Mouse (Mus musculus) urinary bladder, adult 2 months (tissue): Measurements from ENCODE around the gene Cbfa2t3. TPM values are rescaled to one million over a fixed set of nuclear protein-coding genes. Genes with fewer than 3 reads are reported as not detected.

Experiments
- DNase-seq: peaks from one replicate; pipeline ENCODE4 v3.0.0; 2022; ENCODE audit warnings: low spot score
- polyA plus RNA-seq: library from polyadenylated mRNA; depleted of rRNA; stranded (reverse); fragments of >200 nt; gene quantifications from 2 replicates; pipeline ENCODE4 v1.2.3, GENCODE M21; 2012

Cbfa2t3 gene
- polyA plus RNA-seq, 1 experiment = 0.95 TPM

GRCm38 (mm10) chr8:122689315-122689714 lies 9.6 kb downstream of the Cbfa2t3 start:
- no peak for DNase-seq

DNA sequence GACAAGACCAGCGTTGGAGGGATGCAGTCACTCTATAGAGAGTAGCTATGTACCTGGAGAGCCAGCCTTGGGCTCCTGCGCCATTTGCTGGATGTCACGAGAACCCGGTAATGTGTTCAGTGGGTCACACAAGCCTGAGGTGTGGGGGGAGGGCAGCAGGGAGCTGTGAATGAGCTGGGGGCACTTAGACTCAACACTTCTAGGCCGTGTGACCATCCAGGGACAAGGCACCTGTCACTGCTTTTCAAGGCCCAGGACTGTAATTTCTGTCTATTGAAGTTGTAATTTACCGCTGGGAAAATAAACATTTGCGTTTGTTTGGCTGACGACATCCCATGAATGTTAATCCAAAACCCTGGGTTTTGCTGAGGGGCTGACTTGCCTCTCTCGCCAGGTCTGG lies 12.0 kb downstream of the Cbfa2t3 start:
- no peak for DNase-seq

GRCm38 (mm10) chr8:122685097-122685861 lies 13.6 kb downstream of the Cbfa2t3 start:
- DNase-seq = no peak

- DNase-seq = no peak
These were observed 16.1 kb downstream of the Cbfa2t3 start for GRCm38 (mm10) chr8:122682820-122683219.

- DNase-seq = no peak
These were observed 18.7 kb downstream of the Cbfa2t3 start for GRCm38 (mm10) chr8:122680171-122680570.

DNA sequence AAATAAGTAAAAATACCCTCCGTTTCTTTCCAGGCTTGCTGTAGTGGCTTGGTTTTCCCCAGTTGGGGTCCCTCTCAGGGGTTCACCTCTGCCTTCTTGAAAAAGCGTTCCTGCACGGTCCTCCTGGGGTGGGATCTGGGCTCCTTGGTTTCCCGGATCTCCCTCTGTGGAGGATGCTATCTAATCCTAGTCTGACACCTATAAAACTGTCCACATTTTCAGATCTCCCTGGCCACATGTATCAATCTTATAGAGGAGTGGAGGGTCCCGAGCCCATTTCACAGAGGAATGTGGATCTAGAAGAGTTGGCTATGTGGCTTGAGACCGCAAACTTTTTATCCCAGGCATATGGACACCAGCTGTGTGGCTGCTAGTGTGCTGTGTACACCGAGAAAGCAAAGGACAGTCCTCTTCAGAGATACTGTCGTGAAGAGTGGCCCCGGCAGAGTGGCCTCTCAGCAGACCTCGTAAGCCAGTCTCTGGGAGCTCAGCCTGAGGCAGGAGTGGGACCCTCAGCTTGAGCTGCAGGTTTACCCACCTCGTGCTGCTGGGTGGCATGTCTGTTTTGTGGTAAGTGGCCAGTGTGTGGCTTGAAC lies 19.5 kb downstream of the Cbfa2t3 start:
- DNase-seq = no peak

- DNase-seq = no peak
These were observed 20.1 kb downstream of the Cbfa2t3 start for GRCm38 (mm10) chr8:122678896-122679210.

DNA sequence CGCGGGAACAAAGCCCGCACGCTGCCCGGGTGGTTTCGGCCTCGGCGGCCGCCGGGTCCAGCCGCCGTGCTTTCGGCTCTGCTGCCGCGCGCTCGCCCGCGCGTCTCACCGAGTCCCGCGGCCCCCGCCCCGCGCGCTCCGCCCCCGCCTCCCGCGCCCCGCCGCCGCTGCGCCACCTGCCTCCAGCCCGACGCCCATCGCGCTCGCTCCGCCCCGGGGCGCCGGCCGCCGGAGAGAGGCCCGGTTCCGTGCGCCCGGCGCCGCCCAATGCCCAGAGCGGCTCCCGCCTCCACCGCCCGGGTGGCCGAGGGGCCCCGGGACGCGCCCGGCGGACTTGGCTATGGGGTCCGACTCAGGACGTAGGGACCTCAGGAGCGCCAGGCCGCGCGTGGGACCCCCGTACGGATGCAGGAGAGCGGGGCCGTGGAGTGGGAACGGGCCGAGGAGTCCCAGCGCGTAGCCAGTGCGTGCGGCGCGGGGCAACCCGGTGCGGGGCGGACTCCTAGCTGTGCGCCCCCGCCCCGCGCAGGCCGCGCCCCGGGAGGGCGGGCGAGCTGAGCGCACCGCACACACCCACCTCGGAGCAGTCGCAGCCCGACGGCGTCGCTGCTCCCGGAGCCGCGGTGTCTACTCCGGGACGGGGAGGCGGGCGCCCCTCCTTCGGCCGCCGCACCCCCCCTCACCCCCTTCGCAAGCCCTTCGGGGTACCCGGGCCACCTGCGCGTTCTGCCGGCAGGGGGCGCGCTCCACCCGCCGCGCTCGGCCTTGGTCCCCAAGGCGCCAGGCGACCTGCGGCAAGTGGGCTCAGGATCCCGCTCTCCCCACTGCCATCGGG lies 20.6 kb downstream of the Cbfa2t3 start:
- DNase-seq = peak; percentile 75

DNA sequence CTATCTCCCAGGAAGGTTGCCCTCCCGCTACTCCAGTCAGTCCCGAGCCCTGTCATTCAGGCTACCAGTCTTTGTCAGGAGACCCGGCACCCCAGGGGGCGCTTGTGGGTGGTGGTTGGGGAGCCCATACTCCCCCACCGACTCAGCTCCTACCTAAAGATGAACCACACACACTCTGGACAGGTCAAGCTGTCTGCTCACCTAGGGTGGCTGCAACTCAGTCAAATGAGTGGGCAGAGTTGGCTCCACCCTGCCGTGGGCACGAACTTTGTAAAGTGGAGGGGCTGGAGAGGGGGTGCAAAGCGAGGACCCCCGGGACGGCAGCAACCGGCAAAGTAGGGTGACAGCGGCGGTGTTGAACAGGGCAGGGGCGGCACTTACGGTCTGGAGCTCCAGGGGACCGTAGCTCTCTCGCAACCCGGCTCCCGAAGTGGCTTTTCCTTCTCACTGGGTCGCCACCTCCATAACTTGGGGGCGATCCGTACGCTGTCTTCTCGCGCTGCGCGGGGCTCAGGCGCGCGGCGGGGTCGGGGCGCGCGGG lies 21.4 kb downstream of the Cbfa2t3 start:
- DNase-seq = no peak

DNA sequence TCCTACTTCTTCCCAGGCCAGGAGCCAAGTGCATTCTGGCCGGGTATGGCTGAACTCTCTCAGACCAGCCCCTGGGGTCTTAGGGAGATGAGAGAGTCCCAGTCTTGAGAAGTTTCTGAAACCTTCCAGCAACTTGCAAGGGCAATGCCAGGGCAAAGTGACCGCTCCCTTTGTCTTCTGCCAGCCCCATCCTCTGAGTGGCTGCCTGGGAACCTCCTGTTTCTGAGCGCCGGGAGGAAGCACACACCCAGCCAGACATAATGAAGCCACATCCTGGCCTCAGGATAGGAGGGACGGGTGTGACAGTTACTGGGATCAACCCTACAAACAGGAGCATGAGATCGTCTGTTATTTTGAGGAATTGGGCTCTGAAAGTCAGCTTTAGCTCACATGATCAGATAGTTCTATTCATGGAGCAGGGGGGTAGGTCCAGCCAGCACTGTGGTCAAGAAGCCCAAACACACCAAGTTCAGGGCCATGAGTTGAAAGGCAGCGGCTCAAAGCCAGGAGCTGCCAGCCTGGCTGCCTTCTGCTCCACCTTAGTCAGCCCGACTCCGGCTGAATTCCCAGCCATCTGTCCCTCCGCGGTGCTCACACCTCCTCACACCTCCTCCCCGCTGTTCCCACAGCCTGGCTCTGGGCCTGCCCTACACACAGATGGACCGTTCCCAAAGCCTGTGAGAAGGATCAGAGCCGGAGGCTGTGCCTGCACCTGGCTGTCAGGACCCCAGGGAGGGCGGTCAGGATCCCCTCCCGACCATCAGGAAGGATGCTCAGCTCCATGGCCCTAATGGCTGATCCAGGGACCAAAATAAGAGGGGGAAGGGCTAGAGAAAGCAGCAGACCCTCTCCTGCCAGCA lies 22.1 kb downstream of the Cbfa2t3 start:
- DNase-seq = no peak

DNA sequence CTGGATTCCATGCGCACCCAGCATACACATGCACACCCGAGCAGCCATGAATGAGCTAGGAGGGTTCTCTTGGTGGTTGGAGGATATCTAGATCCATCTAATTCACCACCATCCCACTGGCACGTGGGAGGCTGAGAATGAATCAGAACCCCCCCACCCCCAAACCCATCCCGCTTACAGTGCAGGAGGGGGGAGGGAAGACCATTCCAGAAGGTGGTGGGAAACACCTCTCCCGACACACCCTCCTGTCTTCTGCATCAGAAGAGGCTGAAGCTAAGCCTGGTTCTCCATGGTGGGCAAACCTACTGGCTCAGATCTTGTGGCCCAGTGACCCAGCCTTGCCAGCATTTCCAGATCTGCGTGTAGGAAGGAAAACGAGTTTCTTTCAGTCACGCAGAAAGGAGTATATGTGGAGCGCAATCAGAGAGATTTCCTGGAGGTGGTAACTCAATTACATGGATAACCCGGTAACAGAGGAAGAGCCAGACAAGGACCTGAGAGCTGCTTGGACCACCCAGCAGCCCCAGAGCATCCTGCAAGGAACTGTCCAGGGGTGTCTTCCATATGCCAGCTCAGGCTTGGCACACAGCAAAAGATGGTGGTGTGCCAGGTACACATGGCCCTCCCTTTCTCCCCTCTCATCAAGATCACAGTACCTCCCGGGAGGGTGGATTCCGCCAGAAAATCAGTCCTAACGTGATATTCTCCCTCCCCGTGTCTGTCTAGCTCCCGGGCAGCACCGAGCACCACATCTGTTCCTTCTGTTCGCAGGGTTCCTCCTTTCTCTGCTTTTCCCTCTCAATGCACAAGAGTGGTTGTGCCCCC lies 23.1 kb downstream of the Cbfa2t3 start:
- DNase-seq = no peak

DNA sequence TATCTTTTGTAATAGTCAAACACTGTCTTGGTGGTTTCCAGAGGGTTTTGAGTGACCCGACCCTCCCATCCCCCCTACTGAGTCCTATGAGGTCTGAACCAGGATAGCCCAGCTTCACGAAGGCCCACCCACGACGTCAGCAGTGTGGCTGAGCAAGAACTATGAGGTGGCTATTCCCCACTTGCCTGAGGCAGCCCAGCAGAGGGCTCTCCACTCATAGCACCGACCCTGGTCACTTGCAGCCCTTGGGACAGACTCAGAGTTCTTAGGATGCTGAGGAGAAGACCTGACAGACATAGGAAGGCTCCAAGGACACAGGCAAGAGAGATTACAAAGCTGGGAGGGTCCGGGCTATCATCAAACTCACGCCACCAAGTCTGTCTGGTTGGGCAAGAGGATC lies 23.9 kb downstream of the Cbfa2t3 start:
- no peak for DNase-seq

GRCm38 (mm10) chr8:122673989-122674388 lies 24.9 kb downstream of the Cbfa2t3 start:
- DNase-seq = no peak

- no peak for DNase-seq
These were observed 27.0 kb downstream of the Cbfa2t3 start for GRCm38 (mm10) chr8:122671894-122672293.

DNA sequence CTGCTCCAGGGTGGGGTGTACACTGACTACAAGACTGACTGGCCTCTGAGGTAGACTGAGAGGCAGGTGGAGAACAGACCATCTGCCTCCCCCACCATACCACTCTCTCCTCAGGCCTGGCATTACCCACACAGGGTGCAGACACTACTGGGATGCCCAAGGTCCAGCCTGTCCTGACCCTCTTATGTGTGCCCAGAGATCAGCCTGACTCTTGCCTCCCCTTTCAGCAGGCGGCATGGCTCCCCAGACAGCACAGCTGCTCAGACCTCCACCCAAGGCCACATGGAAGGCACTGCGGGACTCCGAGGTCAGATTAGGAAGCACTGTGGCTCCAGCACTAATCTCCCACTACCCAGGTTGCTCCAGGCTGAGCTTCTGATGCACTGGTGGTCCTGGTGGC lies 28.2 kb downstream of the Cbfa2t3 start:
- no peak for DNase-seq

GRCm38 (mm10) chr8:122670001-122670400 lies 28.9 kb downstream of the Cbfa2t3 start:
- DNase-seq = no peak

- DNase-seq = no peak
These were observed 29.5 kb downstream of the Cbfa2t3 start for GRCm38 (mm10) chr8:122669370-122669769.

DNA sequence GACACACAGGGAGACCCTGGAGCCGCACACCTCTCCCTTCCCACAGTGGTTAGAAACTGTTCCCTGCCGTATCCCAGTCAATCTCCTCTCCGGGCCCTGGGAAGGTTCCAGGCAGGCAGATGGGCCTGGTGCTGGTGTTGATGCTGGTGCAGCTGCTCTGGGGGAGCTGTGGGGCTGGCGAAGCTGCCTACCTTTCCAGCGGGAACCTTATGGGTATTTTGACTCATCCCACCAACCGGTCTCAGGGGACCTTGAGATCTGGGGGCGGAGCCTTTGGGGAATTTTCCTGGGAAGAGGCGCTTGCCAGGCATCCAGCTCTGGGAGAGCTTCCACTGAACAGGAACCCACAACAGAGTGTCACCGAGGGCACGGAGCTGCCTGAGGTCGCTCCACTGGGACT lies 31.1 kb downstream of the Cbfa2t3 start:
- no peak for DNase-seq

DNA sequence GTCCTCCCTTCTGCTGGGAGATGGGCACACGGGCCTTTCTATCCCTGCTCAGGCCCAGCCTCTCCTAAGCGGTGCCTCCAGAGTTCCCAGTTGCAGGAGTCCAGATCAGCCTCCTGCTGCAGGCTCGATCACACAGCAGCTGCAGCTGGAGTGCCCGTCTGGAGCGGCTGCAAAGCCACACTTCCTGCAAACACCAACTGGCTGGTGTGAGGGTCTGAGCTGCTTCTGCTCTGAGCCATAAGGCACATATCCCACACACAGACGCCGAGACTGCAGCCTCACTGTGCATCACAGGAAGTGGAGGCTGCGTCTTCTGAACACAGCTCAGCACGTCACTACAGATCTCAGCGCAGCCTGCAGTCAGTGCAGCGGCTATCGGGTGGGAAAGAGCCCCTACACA lies 32.1 kb downstream of the Cbfa2t3 start:
- no peak for DNase-seq

DNA sequence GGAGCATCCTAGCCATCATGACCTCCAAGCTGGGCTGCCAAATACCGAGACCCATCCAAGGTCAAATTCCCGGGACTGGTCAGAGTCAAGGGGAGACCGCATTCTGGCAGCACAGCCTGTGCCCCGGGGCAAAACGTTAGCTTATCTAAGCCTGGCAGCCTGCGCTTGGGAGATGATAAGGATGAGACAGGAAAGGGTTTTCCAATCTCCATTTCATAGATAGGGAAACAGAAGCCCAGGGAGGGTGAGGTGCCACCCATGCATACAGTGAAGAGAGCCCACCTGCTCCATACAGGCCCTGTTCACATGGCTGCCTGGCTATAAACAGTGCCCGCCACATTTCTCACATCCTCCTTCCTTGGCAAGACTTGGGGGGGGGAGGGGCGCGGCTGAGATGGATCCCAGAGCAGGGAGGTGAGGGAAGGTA lies 32.6 kb downstream of the Cbfa2t3 start:
- DNase-seq = no peak
